Mouse (Mus musculus) embryo, embryonic 9.5 days (tissue): ENCODE results near the gene Fbxo40.

ENCODE experiments used
- DNase-seq: peaks from one replicate; pipeline ENCODE4 v3.0.0-alpha.2; 2017; ENCODE audit errors: extremely low spot score

Gene Fbxo40

DNA sequence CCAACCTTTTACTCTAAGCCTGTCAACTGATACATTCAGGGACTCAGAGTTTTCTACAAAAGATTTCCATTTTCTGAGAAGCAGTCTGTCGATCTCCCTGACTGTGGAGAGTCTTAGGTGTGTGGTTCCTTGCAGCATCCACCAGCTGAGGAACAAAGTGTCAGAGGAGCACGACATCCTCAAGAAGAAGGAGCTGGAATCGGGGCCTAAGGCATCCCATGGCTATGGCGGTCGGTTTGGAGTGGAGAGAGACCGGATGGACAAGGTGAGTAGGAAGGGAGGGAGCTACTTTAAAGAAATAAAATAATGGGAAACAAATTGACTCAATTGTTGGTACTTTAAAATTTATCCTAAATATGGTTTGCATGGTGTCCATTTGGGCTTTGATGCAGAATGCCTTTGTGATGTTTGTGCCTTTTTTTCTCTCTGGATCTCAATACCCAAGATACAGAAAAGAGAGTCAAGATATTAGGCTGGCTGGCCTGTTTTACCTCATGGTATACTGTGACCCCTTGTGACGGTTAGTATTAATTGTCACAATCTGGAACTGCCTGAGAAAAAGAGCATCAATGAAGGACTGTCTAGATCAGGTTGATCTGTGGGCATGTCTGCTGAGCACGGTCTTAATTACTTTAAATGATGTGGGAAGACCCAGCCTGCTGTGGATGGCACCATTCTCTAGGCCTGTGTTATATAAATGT, 43.7 kb downstream of the Fbxo40 start:
- DNase-seq, result no peak

DNA sequence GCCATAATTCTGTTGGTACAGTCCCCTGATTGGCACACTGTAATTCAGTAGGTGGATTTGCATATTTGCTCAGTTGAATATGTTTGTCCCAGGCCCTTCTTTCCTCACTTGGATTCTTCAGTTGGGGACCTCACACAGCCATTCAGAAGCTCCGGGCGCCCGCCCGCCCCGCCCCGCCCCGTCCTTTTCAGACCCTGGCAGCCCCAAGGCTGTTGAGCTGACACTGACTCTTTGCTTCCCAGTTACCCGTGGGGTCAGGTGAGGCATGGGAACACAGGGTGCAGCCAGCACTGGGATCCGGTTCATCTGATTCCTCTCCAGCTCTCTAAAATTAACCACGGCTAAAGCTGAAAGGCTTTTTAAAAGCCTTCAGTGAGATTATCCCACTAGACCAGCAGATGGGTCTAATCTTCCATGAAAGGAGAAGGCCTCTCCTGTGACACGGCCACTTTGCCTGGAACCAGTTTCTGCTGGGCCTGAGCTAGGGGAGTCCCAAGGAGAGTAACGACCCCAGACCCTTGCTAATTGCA, 45.3 kb downstream of the Fbxo40 start:
- DNase-seq, result no peak

DNA sequence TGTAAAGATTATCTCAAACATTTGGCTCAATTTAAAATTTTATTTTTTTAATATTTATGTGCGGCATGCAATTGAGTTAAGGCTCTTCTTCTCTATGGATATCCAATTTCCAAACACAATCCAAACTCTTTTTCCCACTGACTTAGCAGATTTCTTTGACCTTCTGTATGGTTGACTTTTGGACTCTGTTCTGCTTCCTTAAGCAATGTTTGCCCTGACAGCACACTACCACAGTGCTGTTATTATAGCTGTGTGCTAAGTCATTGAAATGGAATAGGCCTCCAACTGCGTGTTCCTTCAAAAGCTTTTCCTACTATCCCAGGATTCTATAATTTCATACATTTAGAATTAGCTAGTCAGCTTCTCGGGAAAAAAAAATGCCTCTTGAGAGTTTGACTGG, 46.7 kb downstream of the Fbxo40 start:
- no peak for DNase-seq

DNA sequence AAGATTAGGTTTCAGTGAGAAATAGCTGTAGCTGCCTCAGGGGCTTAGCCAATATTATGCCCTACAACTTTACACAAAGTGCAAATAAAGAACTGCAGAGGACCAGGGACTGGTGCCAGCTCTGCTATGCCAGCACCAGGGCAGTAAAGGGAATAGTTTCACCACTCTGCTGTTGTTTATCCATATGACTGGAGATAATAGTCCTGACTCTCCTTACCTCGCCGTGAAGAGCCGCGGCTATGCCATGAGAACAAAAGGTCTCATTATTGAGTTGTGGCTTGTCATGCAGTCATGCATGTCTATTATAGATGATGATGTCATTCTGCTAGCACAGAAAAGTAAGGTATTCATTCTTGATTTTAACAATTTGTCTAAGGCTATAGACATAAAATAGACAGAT, 48.4 kb downstream of the Fbxo40 start:
- DNase-seq, result no peak

DNA sequence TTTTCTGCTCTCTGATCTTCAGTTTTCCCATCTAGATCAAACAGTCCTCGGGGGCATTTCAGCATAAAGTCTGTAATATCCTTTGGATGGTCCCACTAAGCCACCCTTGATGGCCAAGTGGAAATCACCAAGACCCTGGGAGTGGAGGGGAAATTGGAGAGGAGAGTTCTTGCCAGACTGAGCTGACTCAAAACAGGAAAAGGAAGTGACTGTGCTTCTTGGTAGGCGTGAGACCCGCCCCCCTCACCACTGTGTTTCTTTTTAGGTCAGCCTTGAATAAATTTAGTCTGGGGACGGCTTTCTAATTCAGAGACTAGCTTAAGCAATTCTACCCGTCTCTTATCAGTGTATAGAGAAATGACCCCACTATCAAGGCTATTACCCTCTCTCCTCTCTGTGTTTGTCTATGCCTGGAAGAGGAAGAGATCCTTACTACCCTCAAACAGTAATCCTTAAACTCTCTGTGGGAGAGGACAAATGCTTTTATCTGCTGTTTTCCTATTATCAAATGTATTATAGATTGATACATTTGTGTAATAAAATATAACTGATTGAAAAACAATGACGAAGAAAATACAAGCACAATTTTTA, 49.0 kb downstream of the Fbxo40 start:
- no peak for DNase-seq

DNA sequence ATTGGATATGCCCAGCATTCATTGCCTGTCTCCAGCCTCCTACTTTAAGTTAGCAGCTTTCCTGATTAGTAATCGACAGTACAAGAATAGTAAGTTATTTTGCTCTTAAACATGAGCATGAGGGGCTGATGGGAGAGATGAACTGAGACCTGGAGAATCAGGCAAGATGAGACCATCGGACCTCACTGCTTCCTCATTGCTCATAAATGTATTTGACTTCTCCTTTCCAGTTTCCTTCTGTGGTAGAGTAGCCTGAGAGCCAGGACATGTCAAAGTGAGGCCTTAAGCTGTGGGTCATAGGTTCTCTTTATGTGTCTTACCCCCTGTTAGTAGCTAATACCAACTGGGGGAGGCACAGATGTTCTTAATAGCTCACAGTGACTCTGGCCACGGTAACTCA, 54.5 kb downstream of the Fbxo40 start:
- no peak for DNase-seq

DNA sequence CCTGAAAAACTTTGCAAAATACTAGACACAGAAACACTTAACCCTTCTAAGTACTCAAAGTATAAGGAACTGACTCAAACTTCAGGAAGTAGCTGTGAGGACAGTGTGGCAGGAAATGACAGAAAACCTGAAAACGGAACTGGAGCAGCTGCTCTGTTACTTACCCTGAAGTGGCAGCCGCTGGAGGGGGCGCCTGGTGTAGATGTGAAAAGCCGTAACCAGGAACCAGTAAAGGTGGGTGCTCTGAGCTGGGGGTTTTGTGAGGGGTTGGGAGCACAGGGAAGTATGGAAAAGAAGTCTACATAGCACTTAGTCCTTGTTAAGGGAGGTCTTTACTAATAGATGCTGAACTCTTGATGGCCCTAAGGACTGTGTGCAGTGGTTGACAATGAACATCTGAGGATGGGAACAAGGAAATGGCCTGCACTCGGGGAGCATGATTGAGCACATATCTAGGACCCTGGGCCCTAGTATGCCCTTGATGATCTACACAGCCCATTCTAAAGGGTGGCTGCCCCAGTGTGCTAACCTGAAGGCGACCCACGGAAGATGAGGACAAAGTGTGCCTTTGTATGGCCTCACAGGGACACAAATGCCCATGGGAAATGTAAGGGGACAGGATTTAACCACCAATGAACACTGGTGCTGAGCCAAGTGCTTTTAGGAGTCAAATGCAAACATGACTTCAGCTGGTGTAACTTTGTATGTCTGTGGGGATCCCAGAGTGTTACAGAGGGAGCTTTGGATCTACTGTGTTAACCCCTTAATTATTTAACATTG, 55.2 kb downstream of the Fbxo40 start, which contains the start of gene Hcls1:
TSS of gene Hcls1 (plus strand) at position 143 of the 780 bp plus-strand sequence.
- DNase-seq, result no peak

DNA sequence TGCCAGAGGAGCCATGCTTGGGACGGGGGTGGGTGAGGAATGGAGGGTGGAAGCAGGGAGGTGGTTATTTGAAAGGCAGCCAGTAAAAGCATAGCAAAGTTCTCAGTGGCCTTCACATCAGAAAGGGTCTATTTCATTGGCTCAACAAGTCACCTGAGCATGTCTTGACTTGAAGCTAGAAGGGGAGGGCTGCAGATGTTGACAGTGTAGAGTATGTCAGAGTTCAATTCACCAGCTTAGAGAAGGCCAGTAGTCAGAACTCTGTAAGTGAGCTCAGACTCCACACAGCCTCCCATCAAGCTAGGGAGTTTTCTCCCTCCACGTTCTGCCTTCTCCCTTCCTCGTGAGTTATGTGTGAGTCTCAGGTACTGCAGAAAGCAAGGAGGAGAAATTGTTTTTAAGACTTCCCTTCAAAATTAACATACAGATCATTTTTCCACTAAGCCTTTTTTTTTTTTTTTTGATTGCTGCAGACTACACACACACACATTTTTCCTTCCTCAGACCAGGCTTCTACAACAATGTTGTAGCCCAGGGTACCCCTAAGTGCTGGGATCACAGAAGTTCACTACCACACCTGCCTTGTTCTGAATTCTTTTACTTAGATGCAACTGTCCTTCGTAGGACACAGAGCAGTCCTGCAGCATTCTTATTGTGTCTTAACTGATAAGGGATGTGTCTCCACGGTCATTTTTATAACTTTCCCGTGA, 56.0 kb downstream of the Fbxo40 start:
- DNase-seq, result no peak

DNA sequence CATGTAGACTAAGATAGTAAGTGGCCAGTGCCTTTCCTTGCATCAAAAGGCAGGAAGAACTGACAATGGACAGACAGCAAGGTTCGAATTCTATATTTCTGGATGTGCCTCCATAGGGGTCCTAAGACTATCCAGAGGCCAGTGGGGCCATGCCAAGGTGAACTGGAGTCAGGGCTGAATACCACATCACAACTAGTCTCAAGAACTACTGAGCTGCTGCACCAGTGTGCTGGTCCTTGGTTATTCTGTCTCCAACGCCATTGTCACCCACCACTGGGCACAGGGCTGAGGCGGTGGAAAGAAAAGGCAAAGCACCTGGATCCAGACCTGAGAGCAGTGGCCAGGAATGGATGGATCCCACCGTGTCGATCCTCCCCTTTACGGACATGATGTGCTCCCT, 57.7 kb downstream of the Fbxo40 start:
- DNase-seq, result no peak

DNA sequence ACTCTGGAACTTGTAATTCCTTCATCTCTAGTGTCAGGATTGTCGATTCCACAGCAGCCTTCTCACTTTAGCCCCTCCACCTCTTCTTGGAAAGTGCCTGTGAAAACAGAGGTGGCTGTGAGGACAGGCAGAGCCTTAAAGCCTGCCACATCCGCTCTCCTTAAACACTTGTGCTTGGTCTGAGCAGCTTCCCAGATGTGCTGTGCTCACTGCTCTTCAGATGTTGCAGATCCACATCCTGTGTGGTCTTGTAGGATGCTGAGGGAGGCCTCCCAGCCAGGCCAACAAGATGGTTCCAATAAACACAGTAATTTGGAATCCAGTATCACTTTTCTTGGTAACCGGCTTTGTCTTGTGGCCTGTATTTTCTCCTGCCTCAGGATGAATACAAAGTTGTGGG, 58.3 kb downstream of the Fbxo40 start:
- DNase-seq, result no peak

DNA sequence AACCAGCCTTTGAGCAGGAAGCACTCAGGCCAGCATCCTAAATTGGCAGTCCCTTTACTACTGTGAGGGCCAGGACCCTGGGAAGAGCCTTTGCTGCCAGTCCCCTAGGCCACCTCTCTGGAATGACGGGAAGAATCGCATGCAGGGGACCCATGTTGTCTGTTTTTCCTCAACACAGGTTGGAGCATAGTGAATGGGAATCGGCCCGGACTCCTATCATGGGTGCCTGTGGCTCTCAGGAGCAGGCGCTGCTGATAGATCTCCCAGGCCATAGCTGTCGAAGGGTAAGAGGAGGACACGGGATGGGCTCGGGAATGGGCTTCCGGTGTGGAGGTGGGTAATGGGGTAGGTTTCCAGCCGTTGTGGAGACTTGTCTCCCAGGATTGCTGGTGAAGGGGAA, 58.9 kb downstream of the Fbxo40 start:
- DNase-seq, result no peak

DNA sequence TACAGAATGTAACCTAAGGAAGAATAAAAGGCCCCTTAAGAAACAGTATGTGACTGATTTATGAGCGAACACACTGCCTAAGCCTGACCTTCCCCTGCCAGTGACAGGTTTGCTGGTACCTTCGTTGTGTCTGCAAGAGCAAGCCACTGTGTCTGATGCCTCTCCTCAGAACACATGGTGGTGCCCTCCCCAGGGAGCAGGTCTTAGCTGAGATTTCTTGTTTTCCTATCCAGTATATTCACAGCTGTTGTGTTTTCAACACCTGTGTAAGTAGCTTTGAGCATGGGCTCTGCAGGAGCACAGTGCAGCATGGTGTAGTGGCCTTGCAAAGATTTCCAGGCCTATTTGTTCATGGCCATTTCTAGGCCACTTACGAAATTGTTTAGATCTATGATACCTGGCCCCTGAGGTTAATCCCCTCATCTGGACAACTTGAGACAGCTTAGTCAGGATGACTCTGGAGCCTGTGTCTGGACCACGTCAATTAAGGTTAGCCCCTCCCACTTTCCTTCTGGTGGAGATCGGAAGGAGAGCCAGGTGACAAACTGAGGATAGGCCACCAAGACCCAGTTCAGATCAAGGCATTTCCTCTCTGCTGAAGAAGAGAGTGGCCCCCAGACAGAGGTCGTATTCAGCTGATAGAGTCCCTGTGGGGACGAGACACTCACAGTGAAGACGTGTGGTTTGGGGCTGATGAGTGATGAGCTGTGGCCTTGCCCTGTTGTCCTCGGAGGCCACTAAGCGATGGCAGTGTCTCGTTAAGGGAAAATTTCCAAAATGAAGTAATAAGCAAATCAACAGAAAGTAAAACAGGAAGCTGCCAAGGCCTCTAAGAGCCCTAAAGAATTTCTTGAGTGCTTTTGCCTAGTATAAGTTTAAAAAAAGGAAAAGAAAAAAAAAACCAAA, 59.8 kb downstream of the Fbxo40 start:
- no peak for DNase-seq

DNA sequence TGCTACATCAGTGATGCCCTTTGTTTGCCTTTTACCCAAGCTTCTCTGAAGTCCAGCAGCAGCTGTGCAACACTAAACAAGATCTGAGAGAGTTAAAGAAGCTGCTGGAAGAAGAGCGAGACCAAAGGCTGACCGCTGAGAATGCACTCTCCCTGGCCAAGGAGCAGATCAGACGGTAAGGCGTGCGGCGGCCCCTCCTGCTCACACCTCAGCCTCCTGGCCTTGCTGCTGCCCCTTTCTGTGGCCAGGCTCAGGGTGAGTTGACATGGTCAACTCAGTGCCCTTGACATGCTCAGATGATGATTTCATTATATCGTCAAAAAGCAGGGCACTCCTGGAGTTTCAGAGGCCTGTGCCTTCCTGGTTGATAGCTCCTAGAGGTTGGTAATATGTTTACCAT, 61.1 kb downstream of the Fbxo40 start:
- DNase-seq, result no peak

DNA sequence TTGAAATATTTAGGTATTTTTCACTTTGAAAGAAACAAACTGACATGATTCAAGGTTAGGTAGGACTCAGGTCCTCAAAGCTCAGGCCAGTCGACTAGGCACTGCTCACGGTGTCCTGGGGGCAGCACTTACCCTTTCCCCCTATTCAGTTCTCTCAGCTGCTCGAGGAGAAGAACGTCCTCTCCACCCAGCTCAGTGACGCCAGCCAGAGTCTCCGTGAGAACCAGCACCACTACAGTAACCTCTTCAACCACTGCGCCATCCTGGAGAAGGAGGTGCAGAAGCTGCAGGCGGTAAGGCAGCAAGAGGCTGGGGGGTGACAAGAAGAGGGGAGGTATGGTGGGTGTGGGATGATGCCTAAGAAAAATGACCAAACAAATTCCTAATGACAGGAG, 62.2 kb downstream of the Fbxo40 start:
- no peak for DNase-seq

DNA sequence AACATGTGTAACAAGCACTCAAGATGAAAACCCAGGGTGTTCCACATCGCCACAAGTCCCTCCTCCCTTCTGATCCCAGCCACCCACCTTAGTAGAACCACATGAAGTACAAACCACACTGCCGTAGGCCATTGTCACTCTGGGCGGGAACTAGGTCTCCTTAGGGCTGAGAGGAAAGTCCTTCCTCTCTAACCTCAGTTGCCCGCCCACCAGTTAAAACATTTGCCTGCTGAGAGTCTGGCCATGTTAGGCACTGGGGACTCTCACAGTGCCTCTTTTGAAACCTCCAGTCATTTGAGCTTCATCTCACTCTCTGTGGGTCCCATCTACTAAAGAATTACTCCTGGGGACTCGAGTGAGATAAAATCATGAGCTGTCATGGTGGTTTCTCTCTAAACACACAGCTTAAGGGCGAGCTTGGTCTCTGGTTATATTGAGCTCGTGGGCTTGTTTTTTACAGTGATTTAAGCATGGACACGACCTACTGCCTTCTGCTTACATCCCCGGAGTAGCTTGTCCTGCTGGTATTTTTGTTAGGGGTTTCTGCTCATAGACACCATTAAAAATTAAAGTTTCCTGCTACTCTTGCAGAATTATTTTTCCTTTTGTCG, 62.7 kb downstream of the Fbxo40 start:
- DNase-seq, result no peak

DNA sequence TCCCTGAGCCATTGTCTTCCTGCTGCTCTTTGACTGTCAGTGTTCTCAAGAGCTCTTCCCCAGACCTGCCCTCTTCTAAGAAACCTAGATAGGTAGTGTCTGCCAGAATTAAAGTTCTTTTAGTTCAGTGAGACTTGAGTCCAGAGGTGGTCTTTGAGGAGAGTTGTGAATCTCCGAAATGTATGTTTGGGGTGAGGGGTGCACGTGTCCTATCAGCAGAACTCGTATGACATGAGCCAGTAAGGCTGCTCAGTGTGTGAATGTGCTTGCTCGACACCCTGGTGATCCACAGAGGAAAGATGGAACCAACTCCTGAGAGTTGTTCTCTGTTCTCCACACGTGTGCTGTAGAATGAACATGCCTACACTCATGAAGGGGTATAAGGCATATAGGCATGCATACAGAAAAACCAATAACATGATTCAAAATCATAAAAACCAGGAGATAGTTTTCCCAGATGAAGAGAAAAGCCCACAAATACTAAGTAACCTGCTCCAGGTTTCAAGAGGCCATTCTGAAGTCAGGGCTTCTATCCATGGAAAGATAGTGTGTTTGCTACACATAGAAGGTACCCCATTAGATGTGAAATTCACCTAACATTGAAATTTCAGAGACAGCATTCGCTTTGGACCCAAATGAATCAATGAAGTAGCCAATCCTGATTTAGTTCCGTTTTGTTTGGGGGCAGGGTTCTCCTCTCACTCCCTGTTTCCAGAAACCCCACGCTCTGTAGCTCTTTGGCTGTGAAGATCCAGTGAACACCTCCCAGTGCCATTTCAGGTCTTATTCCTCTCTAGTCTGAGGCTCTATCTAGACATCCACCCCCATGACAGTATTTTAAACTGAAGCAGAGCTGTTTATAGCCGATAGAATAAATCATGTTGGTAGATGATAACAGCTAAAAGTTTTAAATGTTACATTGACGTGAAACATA, 63.5 kb downstream of the Fbxo40 start:
- DNase-seq, result no peak

DNA sequence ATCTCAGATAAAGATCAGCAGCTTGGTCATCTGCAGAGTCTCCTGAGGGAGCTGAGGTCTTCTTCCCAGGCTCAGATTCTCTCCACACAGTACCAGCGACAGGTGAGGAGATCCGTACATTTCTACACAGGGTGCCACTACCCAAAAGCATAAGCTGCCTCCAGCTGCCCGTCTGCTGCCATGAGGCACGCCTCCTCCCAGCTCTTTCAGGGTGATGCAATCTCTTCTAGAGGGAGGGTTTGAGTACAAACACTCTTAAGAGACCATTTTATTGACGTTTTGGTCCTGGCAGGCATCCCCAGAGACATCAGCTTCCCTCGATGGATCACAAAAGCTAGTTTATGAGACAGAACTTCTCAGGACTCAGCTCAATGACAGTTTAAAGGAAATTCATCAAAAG, 64.5 kb downstream of the Fbxo40 start:
- DNase-seq, result no peak

DNA sequence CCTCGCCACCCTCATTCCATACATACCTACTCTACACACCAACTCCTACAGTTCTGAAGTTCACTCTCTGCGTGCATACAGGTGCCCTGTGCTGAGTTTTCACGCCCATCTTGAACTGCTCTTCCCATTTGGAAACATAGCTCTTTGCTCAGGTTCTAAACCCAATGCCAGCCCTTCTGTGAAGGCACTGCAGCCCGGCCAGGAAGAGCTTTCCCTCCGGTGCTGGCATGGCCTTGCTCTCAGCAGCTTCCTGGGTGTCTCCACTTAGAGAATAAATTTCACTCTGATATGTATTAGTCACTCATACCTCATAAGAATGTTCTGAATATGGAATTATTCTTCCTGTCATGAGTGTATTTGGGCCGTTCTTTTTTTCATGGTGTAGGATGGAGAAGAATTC, 64.9 kb downstream of the Fbxo40 start:
- DNase-seq, result no peak

DNA sequence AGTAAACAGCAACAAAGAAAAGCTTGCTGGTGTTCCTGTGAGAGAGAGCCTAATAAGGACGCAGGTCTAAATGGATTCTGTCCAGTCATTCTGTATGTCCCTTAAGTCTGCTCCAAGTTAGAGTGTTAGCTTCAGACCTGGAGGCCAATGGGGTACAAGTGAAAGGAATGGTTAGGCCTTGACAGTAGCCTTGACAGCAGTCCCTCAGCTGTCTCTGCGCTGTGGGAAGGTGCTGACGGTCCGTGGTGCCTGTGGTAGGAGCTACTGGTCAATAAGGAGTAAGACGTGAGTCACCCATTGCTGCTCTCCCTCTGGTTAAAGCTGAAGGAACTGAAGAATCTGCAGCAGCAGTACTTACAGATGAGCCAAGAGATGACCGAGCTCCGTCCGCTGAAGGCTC, 66.0 kb downstream of the Fbxo40 start:
- no peak for DNase-seq

DNA sequence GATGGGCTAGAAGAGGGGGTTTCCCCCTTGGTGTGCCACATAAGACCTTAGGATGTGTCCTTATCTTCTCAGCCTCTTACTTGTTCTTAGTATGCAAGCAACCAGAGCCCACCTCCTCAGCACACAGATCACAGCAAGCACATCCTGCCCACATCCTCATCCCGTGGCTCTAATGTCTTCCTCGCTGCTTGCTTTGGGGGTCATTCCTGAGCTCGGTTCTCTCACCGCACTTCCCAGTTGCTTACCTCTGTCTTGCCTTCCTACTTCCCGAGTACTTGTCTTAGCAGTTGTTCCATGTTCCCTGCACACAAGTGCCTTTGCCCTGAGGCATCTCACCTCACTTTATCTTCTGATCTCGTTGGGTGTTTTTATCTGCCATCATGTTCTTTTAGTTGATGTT, 68.3 kb downstream of the Fbxo40 start:
- DNase-seq, result no peak
